Mouse (Mus musculus) MEL (cell line): Measurements from ENCODE around the gene Rgl3. TPM values are rescaled to one million over a fixed set of nuclear protein-coding genes. Genes with fewer than 3 reads are reported as not detected.
A peak's percentile ranks its signal among the peaks of the same experiment; 100 is the strongest.

Experiments used
- DNase-seq: peaks from one replicate; pipeline ENCODE4 v3.0.0; 2011; ENCODE audit warnings: low read depth, low spot score
- H3K27ac ChIP-seq: 2 replicates; pipeline ENCODE4 v1.5.1; 2012; ENCODE audit warnings: low read depth, mild to moderate bottlenecking, control low read depth, low read length, moderate library complexity; ENCODE audit not compliant: control insufficient read depth
- H3K27me3 ChIP-seq, 2 experiments: fragments of 150-350 bp in 1 of 2; sonication (generic) in 1 of 2; 2 replicates each; pipeline ENCODE4 v1.6.1; 2012; ENCODE audit warnings: low read length in 2 of 2, mild to moderate bottlenecking in 2 of 2, improper control_type of control experiment in 1 of 2, moderate library complexity in 1 of 2; ENCODE audit not compliant: insufficient read depth in 2 of 2, control insufficient read depth in 1 of 2
- H3K36me3 ChIP-seq, 2 experiments: 2 replicates each; pipeline ENCODE4 v1.6.1; 2012 to 2014; ENCODE audit warnings: low read length in 2 of 2, improper control_type of control experiment in 1 of 2, inconsistent platforms in 1 of 2, mild to moderate bottlenecking in 1 of 2; ENCODE audit not compliant: insufficient read depth in 2 of 2, control insufficient read depth in 1 of 2
- H3K4me1 ChIP-seq, 2 experiments: fragments of 150-350 bp in 1 of 2; sonication (generic) in 1 of 2; 2 replicates each; pipeline ENCODE4 v1.6.1; 2012; ENCODE audit warnings: low read length in 2 of 2, improper control_type of control experiment in 1 of 2, mild to moderate bottlenecking in 1 of 2; ENCODE audit not compliant: insufficient read depth in 2 of 2, control insufficient read depth in 1 of 2
- H3K4me3 ChIP-seq, 2 experiments: fragments of 150-350 bp in 1 of 2; sonication (generic) in 1 of 2; 2 replicates each; pipeline ENCODE4 v1.5.1; 2012; ENCODE audit warnings: low read depth in 2 of 2, low read length in 2 of 2, mild to moderate bottlenecking in 2 of 2, moderate library complexity in 2 of 2, control low read depth in 1 of 2, improper control_type of control experiment in 1 of 2; ENCODE audit not compliant: control insufficient read depth in 1 of 2, insufficient read depth in 1 of 2
- H3K79me2 ChIP-seq: 2 replicates; pipeline ENCODE4 v1.6.1; 2012; ENCODE audit warnings: mild to moderate bottlenecking, low read length, moderate library complexity; ENCODE audit not compliant: control insufficient read depth, poor library complexity, insufficient read depth
- H3K9ac ChIP-seq: 2 replicates; pipeline ENCODE4 v1.6.1; 2012; ENCODE audit warnings: low read depth, mild to moderate bottlenecking, control low read depth, low read length, moderate library complexity; ENCODE audit not compliant: control insufficient read depth, poor library complexity, severe bottlenecking
- H3K9me3 ChIP-seq: fragments of 150-350 bp; sonication (generic); replicated peaks from 2 replicates; pipeline ENCODE4 v1.6.1; 2012; ENCODE audit warnings: mild to moderate bottlenecking, low read length, improper control_type of control experiment, moderate library complexity; ENCODE audit not compliant: insufficient read depth
- BHLHE40 ChIP-seq: IDR thresholded peaks from 2 replicates; pipeline ENCODE4 v1.6.1; 2012; ENCODE audit warnings: low read depth, mild to moderate bottlenecking, inconsistent platforms, low read length, improper control_type of control experiment, borderline replicate concordance
- CTCF ChIP-seq, 3 experiments: IDR thresholded peaks in 2 of 3; conservative IDR thresholded peaks in 1 of 3; 2 replicates each; pipeline ENCODE4 v1.5.1; 2011 to 2012; ENCODE audit warnings: low read length in 3 of 3, low read depth in 2 of 3, mild to moderate bottlenecking in 2 of 3, improper control_type of control experiment in 1 of 3, inconsistent platforms in 1 of 3, mixed read lengths in 1 of 3, moderate library complexity in 1 of 3; ENCODE audit not compliant: control insufficient read depth in 1 of 3, insufficient read depth in 1 of 3, poor library complexity in 1 of 3, severe bottlenecking in 1 of 3
- EP300 ChIP-seq, 2 experiments: IDR thresholded peaks; 2 replicates each; pipeline ENCODE4 v1.6.1; 2011; ENCODE audit warnings: improper control_type of control experiment in 2 of 2, low read length in 2 of 2, low read depth in 1 of 2, mild to moderate bottlenecking in 1 of 2
- ETS1 ChIP-seq: IDR thresholded peaks from 2 replicates; pipeline ENCODE4 v1.6.1; 2012; ENCODE audit warnings: low read depth, mild to moderate bottlenecking, inconsistent platforms, low read length, improper control_type of control experiment, moderate library complexity
- GATA1 ChIP-seq: IDR thresholded peaks from 2 replicates; pipeline ENCODE4 v1.6.1; 2011; ENCODE audit warnings: low read depth, low read length, improper control_type of control experiment
- HCFC1 ChIP-seq: IDR thresholded peaks from 2 replicates; pipeline ENCODE4 v1.6.1; 2012; ENCODE audit warnings: low read depth, mild to moderate bottlenecking, inconsistent platforms, low read length, improper control_type of control experiment, moderate library complexity
- MAFK ChIP-seq: IDR thresholded peaks from 2 replicates; pipeline ENCODE4 v1.6.1; 2011; ENCODE audit warnings: low read depth, mild to moderate bottlenecking, low read length, improper control_type of control experiment, borderline replicate concordance
- MAX ChIP-seq: IDR thresholded peaks from 2 replicates; pipeline ENCODE4 v1.6.1; 2011; ENCODE audit warnings: low read length, improper control_type of control experiment
- MXI1 ChIP-seq: IDR thresholded peaks from 2 replicates; pipeline ENCODE4 v1.6.1; 2011; ENCODE audit warnings: mild to moderate bottlenecking, low read depth, low read length, improper control_type of control experiment
- MYB ChIP-seq: IDR thresholded peaks from 2 replicates; pipeline ENCODE4 v1.6.1; 2011; ENCODE audit warnings: mild to moderate bottlenecking, low read depth, low read length, improper control_type of control experiment
- POLR2A ChIP-seq, 2 experiments: IDR thresholded peaks; 2 replicates each; pipeline ENCODE4 v1.6.1; 2011 to 2012; ENCODE audit warnings: low read length in 2 of 2, mild to moderate bottlenecking in 2 of 2, control low read depth in 1 of 2, improper control_type of control experiment in 1 of 2, low read depth in 1 of 2, moderate library complexity in 1 of 2; ENCODE audit not compliant: control insufficient read depth in 1 of 2, insufficient read depth in 1 of 2, poor library complexity in 1 of 2
- SIN3A ChIP-seq: IDR thresholded peaks from 2 replicates; pipeline ENCODE4 v1.6.1; 2012; ENCODE audit warnings: low read length, improper control_type of control experiment, inconsistent platforms
- SMC3 ChIP-seq: IDR thresholded peaks from 2 replicates; pipeline ENCODE4 v1.6.1; 2011; ENCODE audit warnings: low read depth, low read length, improper control_type of control experiment
- TCF12 ChIP-seq: IDR thresholded peaks from 2 replicates; pipeline ENCODE4 v1.6.1; 2014; ENCODE audit warnings: low read depth, mild to moderate bottlenecking, inconsistent platforms, low read length, improper control_type of control experiment, moderate library complexity
- UBTF ChIP-seq: IDR thresholded peaks from 2 replicates; pipeline ENCODE4 v1.6.1; 2012; ENCODE audit warnings: low read depth, mild to moderate bottlenecking, inconsistent platforms, low read length, improper control_type of control experiment, moderate library complexity, borderline replicate concordance; ENCODE audit not compliant: insufficient read depth
- USF1 ChIP-seq: IDR thresholded peaks from 2 replicates; pipeline ENCODE4 v1.6.1; 2014; ENCODE audit warnings: low read depth, mild to moderate bottlenecking, inconsistent platforms, low read length, improper control_type of control experiment, moderate library complexity
- USF2 ChIP-seq, 2 experiments: IDR thresholded peaks; 2 replicates each; pipeline ENCODE4 v1.6.1; 2011 to 2012; ENCODE audit warnings: improper control_type of control experiment in 2 of 2, low read length in 2 of 2, borderline replicate concordance in 1 of 2, inconsistent platforms in 1 of 2, low read depth in 1 of 2, mild to moderate bottlenecking in 1 of 2; ENCODE audit not compliant: insufficient read depth in 1 of 2
- ZMIZ1 ChIP-seq: IDR thresholded peaks from 2 replicates; pipeline ENCODE4 v1.6.1; 2012; ENCODE audit warnings: low read depth, mild to moderate bottlenecking, inconsistent platforms, low read length, improper control_type of control experiment, moderate library complexity
- polyA plus RNA-seq, 2 experiments: library from polyadenylated mRNA; stranded (reverse) in 1 of 2; unstranded in 1 of 2; fragments of >175 nt in 1 of 2; fragments of >200 nt in 1 of 2; gene quantifications; 2 replicates each; pipeline versions ENCODE4 v1.2.1 to v1.2.4; 2012; ENCODE audit warnings: low replicate concordance in 2 of 2, low read depth in 1 of 2; ENCODE audit not compliant: insufficient read length in 2 of 2, insufficient read depth in 1 of 2, missing spikeins in 1 of 2
- total RNA-seq: library from RNA; depleted of rRNA; stranded (reverse); fragments of 300-350 nt; gene quantifications from 2 replicates; pipeline ENCODE4 v1.2.3, GENCODE M21; 2012

The Rgl3 gene
- total and polyA plus RNA-seq, 3 experiments: not detected

- peak; percentile 100 for DNase-seq
- Histone ChIP-seq H3K4me1 (peaks cover 7 to 33% of the 10 kb centered on the region in 2 experiments), H3K79me2 (peaks cover 17% of the 10 kb centered on the region), H3K4me3 (peak within 1 kb of the TSS; percentile 52 to 66), H3K36me3 (peaks cover 8 to 26% of the 10 kb centered on the region in 2 experiments), H3K27me3 (no peaks in the 10 kb centered on the region)
- TF ChIP-seq GATA1 (peak; percentile 26; the same call in 1 of the 2 replicates), SMC3 (no peak)
- TF ChIP-seq, all 39 proteins: peak for 1
- Histone ChIP-seq H3K27ac (peak within 1 kb of the TSS; percentile 87), H3K9me3 (no peaks in the 10 kb centered on the region), H3K9ac (peak within 1 kb of the TSS; percentile 76)
Measured at GRCm38 (mm10) chr9:21955570-21956281, 33.5 kb downstream of the Rgl3 start, which contains the start of gene Swsap1. TSS of gene Swsap1 (plus strand) at chr9:21955755.

GRCm38 (mm10) chr9:21955225-21955569, 34.0 kb downstream of the Rgl3 start:
- Histone ChIP-seq H3K4me1 (peaks cover 7 to 28% of the 10 kb centered on the region in 2 experiments), H3K79me2 (peaks cover 12% of the 10 kb centered on the region), H3K36me3 (peaks cover 7 to 21% of the 10 kb centered on the region in 2 experiments), H3K27me3 (no peaks in the 10 kb centered on the region), H3K9me3 (no peaks in the 10 kb centered on the region), H3K9ac (peak overlapping the region; percentile 76), H3K4me3 (peak overlapping the region; percentile 52 to 66), H3K27ac (peak overlapping the region; percentile 87)
- no peak for DNase-seq
- TF ChIP-seq CTCF (IDR thresholded peaks at IDR 0.05 in 2 of 3, conservative IDR thresholded peaks at IDR 0.05 in 1 of 3; ENCODE audit: control insufficient read depth in 1 of 3, insufficient read depth in 1 of 3, low read depth in 2 of 3, low read length in 3 of 3, poor library complexity in 1 of 3, severe bottlenecking in 1 of 3): peak in 1 of 3 experiments; percentile 61; a peak in 2 of 6 replicates
- TF ChIP-seq SMC3: no peak
- TF ChIP-seq USF2 (IDR thresholded peaks at IDR 0.05; ENCODE audit: borderline replicate concordance in 1 of 2, insufficient read depth in 1 of 2, low read depth in 1 of 2, low read length in 2 of 2): no peak

- H3K9ac ChIP-seq: peak overlapping the region; percentile 76
- H3K9me3 ChIP-seq: no peaks in the 10 kb centered on the region
- peak overlapping the region; percentile 87 for H3K27ac ChIP-seq
- TF ChIP-seq BHLHE40 (no peak), ETS1 (no peak)
- TF ChIP-seq, all 39 proteins: peak for 0
- H3K27me3 ChIP-seq: no peaks in the 10 kb centered on the region
- H3K4me3 ChIP-seq: peak overlapping the region; percentile 52 to 66
- peaks cover 6% of the 10 kb centered on the region for H3K79me2 ChIP-seq
- H3K4me1 ChIP-seq: peaks cover 7 to 22% of the 10 kb centered on the region in 2 experiments
- peaks cover 2 to 15% of the 10 kb centered on the region in 2 experiments; a peak in 2 of 4 replicates for H3K36me3 ChIP-seq
- DNase-seq: peak; percentile 70
Measured at GRCm38 (mm10) chr9:21954635-21955034, 34.6 kb downstream of the Rgl3 start.

- DNase-seq: peak; percentile 47
- peaks cover under 1 to 11% of the 10 kb centered on the region in 2 experiments; a peak in 2 of 4 replicates for H3K36me3 ChIP-seq
- no peak overlapping the region for H3K4me3 ChIP-seq
- no peaks in the 10 kb centered on the region for H3K27me3 ChIP-seq
- H3K4me1 ChIP-seq: peaks cover 7 to 22% of the 10 kb centered on the region in 2 experiments
- peaks cover 1% of the 10 kb centered on the region; the same call in 1 of the 2 replicates for H3K79me2 ChIP-seq
- no peaks in the 10 kb centered on the region for H3K9me3 ChIP-seq
- H3K9ac ChIP-seq: no peak overlapping the region
- H3K27ac ChIP-seq: no peak overlapping the region
- no peak for TF ChIP-seq HCFC1
- TF ChIP-seq ZMIZ1: no peak
- no peak for TF ChIP-seq POLR2A (IDR thresholded peaks at IDR 0.05; ENCODE audit: control insufficient read depth in 1 of 2, insufficient read depth in 1 of 2, low read depth in 1 of 2, low read length in 2 of 2, poor library complexity in 1 of 2)
- TF ChIP-seq TCF12: no peak
- TF ChIP-seq MAX: no peak
- no peak for TF ChIP-seq MAFK
- TF ChIP-seq BHLHE40: no peak
- TF ChIP-seq MXI1: no peak
- TF ChIP-seq CTCF (IDR thresholded peaks at IDR 0.05 in 2 of 3, conservative IDR thresholded peaks at IDR 0.05 in 1 of 3; ENCODE audit: control insufficient read depth in 1 of 3, insufficient read depth in 1 of 3, low read depth in 2 of 3, low read length in 3 of 3, poor library complexity in 1 of 3, severe bottlenecking in 1 of 3): no peak
- TF ChIP-seq USF1: no peak
- no peak for TF ChIP-seq UBTF
- TF ChIP-seq MYB: no peak
- no peak for TF ChIP-seq SIN3A
- TF ChIP-seq EP300 (IDR thresholded peaks at IDR 0.05; ENCODE audit: low read depth in 1 of 2, low read length in 2 of 2): no peak
Measured at GRCm38 (mm10) chr9:21953600-21953999, 35.6 kb downstream of the Rgl3 start.
